Mouse (Mus musculus) spleen, adult 2 months (tissue): ENCODE data around the gene Olfr270. TPM values are rescaled to one million over a fixed set of nuclear protein-coding genes. Genes with fewer than 3 reads are reported as not detected.

Source experiments
- DNase-seq, 2 experiments: peaks; one replicate each; pipeline versions ENCODE4 v3.0.0 to v3.0.0-alpha.2; 2012 to 2021; ENCODE audit warnings: low spot score in 2 of 2, low read depth in 1 of 2
- H3K27ac ChIP-seq: fragments of 200-500 bp; 2 replicates; pipeline ENCODE4 v1.5.1; 2012; ENCODE audit warnings: low read length, inconsistent platforms; ENCODE audit not compliant: insufficient read depth
- H3K27me3 ChIP-seq: fragments of 200-500 bp; 2 replicates; pipeline ENCODE4 v1.6.1; 2012; ENCODE audit warnings: mild to moderate bottlenecking, moderate library complexity, low read length, inconsistent platforms; ENCODE audit not compliant: control insufficient read depth, insufficient read depth
- H3K36me3 ChIP-seq: fragments of 200-500 bp; 2 replicates; pipeline ENCODE4 v1.6.1; 2012; ENCODE audit warnings: mild to moderate bottlenecking, low read length, inconsistent platforms; ENCODE audit not compliant: control insufficient read depth, insufficient read depth
- H3K4me1 ChIP-seq: fragments of 200-500 bp; 2 replicates; pipeline ENCODE4 v1.6.1; 2011; ENCODE audit warnings: inconsistent platforms; ENCODE audit not compliant: control insufficient read depth, insufficient read depth, insufficient read length
- H3K4me3 ChIP-seq: fragments of 200-500 bp; 2 replicates; pipeline ENCODE4 v1.5.1; 2011; ENCODE audit warnings: mild to moderate bottlenecking, inconsistent platforms; ENCODE audit not compliant: insufficient read depth, insufficient read length; ENCODE audit errors: extremely low read depth
- CTCF ChIP-seq: fragments of 200-500 bp; IDR thresholded peaks from 2 replicates; pipeline ENCODE4 v1.5.1; 2011; ENCODE audit warnings: mild to moderate bottlenecking, inconsistent platforms; ENCODE audit not compliant: insufficient read depth, insufficient read length, insufficient replicate concordance; ENCODE audit errors: extremely low read depth
- POLR2A ChIP-seq: fragments of 200-500 bp; IDR thresholded peaks from 2 replicates; pipeline ENCODE4 v1.6.1; 2011; ENCODE audit warnings: low read depth, low read length, inconsistent platforms
- whole genome bisulfite sequencing: fragments of 180-500 bp; shearing (Covaris S2); methylation state at CpG from one replicate; pipeline ENCODE4 v1.1.7; 2018; 5-methylcytosine and 5-hydroxymethylcytosine counted together
- polyA plus RNA-seq: library from polyadenylated mRNA; depleted of rRNA; stranded (reverse); fragments of >200 nt; gene quantifications from 2 replicates; pipeline ENCODE4 v1.2.3, GENCODE M21; 2012; rRNA removed

Gene Olfr270
- polyA plus RNA-seq = not detected in 2 replicates

GRCm38 (mm10) chr4:52964247-52964646, at the start of gene Olfr270:
TSS of gene Olfr270 (plus strand) at chr4:52964547.
- Histone ChIP-seq H3K27ac (no peak within 1 kb of the TSS), H3K4me3 (no peak within 1 kb of the TSS), H3K27me3 (no peaks in the 10 kb centered on the region), H3K36me3 (no peaks in the 10 kb centered on the region), H3K4me1 (no peaks in the 10 kb centered on the region)
- TF ChIP-seq POLR2A (no peak), CTCF (no peak)
- DNase-seq = no peak

DNA sequence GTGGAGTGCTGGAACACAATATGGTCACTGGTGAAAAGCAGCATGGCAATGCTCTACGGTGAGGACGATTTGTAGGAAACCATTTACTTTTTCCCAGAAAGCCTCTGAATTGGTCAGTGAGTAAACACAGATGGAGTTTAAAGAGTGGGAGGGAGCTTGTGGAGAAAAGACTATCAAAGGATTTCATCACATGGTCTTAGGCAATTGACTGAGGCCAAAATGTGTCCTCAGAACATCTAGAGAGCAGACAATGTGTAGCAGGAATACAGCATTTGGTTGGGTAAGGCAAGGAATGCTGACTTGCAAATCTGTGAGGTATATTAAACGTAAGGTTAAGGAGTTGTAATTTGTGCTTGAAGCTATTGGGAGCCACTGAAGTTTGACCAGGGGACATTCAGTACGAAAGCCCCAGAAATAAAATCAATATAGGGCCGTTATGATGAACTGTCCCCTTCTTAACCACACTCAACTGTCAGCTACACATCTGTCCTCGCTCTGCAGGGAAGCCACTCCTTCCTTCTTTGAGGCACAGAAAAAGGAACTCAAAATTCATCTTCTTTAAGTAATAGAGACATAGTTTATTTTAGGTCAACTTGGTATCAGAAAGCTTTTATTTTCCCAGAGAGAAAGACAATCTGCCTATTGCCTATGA, 47.6 kb upstream of the Olfr270 start:
- H3K4me1 ChIP-seq = no peaks in the 10 kb centered on the region; the same call in 1 of the 2 replicates
- no peaks in the 10 kb centered on the region for H3K27me3 ChIP-seq
- no peak overlapping the region for H3K4me3 ChIP-seq
- 26% methylated on average over 6 of the region's 6 CpGs for WGBS
- H3K27ac ChIP-seq = no peak overlapping the region
- DNase-seq = no peak
- H3K36me3 ChIP-seq = no peaks in the 10 kb centered on the region
- no peak for TF ChIP-seq POLR2A
- no peak for TF ChIP-seq CTCF

- H3K27ac ChIP-seq = no peak overlapping the region
- no peaks in the 10 kb centered on the region for H3K27me3 ChIP-seq
- no peaks in the 10 kb centered on the region; the same call in 1 of the 2 replicates for H3K4me1 ChIP-seq
- TF ChIP-seq POLR2A = no peak
- TF ChIP-seq CTCF = no peak
- H3K4me3 ChIP-seq = no peak overlapping the region
- DNase-seq = no peak
- H3K36me3 ChIP-seq = no peaks in the 10 kb centered on the region
- 9% methylated on average over 2 of the region's 2 CpGs for WGBS
Observed at GRCm38 (mm10) chr4:52917311-52917688, 47.0 kb upstream of the Olfr270 start.

DNA sequence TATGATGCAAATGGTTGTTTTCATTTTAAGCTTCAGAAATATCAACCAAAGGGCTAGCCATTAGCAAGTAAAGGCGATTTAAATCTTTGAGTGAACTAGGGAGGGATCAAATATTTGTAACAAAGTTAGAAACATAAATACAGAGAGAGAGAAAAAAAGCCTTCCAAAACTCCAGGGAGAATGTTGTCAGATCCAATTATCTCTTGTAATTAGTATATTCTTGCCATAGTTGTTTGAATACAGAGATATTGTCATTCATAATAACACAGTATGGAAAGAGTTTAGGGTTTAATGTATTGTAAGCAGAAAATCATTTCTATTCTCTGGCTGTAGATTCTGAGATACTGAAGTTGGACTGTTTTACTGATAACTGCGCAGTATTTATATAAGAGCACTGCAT, 45.3 kb upstream of the Olfr270 start, which contains the start of gene Olfr272:
Gene Olfr272, minus strand, starts transcription at position 101 of the 400 bp plus-strand sequence.
- WGBS = 89% methylated on average over 2 of the region's 2 CpGs
- Histone ChIP-seq H3K27me3 (no peaks in the 10 kb centered on the region), H3K36me3 (no peaks in the 10 kb centered on the region), H3K4me3 (no peak within 1 kb of the TSS), H3K4me1 (no peaks in the 10 kb centered on the region; the same call in 1 of the 2 replicates), H3K27ac (no peak within 1 kb of the TSS)
- TF ChIP-seq CTCF = no peak
- no peak for DNase-seq

GRCm38 (mm10) chr4:52930480-52930879, 33.9 kb upstream of the Olfr270 start:
- no peak overlapping the region for H3K27ac ChIP-seq
- no peaks in the 10 kb centered on the region for H3K4me1 ChIP-seq
- no peak overlapping the region for H3K4me3 ChIP-seq
- no peaks in the 10 kb centered on the region for H3K27me3 ChIP-seq
- H3K36me3 ChIP-seq = no peaks in the 10 kb centered on the region
- no peak for DNase-seq
- WGBS = 54% methylated on average over 4 of the region's 4 CpGs
- TF ChIP-seq POLR2A = no peak
- no peak for TF ChIP-seq CTCF

DNA sequence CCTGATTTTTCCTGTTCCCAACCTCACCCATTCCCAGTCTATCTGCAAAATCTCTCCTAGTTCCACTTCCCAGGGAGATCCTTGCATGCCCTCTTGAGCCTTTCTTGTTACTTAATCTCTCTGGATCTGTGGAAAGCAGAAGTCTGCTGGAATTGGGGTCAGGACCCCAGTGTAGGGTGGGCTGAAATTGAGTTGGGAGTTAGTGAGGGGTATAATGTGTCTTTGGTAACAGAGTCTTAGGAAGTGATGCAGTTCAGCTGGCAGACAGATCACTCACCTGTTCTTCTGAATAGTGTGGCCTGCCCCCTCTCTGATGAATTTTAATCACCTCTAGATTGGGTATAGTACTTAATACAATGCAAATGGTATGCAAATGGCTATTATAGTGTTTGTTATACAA, 17.7 kb upstream of the Olfr270 start:
- TF ChIP-seq CTCF (no peak), POLR2A (no peak)

DNA sequence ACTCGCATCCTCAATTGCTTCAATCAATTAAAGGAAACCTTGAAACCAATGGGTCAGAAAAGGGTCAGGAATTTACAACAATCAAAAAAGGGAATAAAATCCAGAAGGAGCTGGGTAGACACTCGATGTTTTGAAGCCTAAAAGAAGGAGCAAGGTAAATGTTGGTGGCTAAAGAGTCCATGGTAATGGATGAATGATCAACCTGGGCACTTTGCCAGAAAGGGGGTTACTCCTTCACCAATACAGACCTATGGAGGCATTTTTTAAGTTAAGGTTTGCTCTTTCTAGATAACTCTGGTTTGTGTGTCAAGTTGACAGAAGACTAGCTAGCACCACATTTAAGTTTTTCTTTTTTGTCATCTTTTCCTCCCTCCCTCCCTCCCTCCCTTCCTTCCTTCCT, 15.3 kb upstream of the Olfr270 start:
- Histone ChIP-seq H3K4me1 (no peaks in the 10 kb centered on the region), H3K36me3 (no peaks in the 10 kb centered on the region), H3K27ac (no peak overlapping the region), H3K4me3 (no peak overlapping the region), H3K27me3 (no peaks in the 10 kb centered on the region)
- 82% methylated on average over 2 of the region's 2 CpGs for WGBS
- TF ChIP-seq CTCF = no peak
- TF ChIP-seq POLR2A = no peak
- DNase-seq = no peak

More for the DNA sequence above, 17.7 kb upstream of the Olfr270 start:
- H3K4me3 ChIP-seq = no peak overlapping the region
- H3K36me3 ChIP-seq = no peaks in the 10 kb centered on the region
- H3K27me3 ChIP-seq = no peaks in the 10 kb centered on the region
- H3K27ac ChIP-seq = no peak overlapping the region
- H3K4me1 ChIP-seq = no peaks in the 10 kb centered on the region
- no peak for DNase-seq
